Mouse (Mus musculus) neural tube, embryonic 11.5 days (tissue): ENCODE data around the gene Unk. TPM values are rescaled to one million over a fixed set of nuclear protein-coding genes. Genes with fewer than 3 reads are reported as not detected.
"Not testable (repeated sequence)": the region's sequence is repeated elsewhere in the genome, so short reads cannot be mapped to it uniquely, and the experiment has no call there.

ENCODE experiments used
- ATAC-seq: fragments of 200-750 bp; cut with Nextera tagmentation; 2 replicates; pipeline ENCODE4 v1.8.0; 2017; ENCODE audit warnings: moderate number of reproducible peaks, mild to moderate bottlenecking, moderate TSS enrichment, moderate library complexity; ENCODE audit not compliant: insufficient read depth, low FRiP score, low TSS enrichment
- DNase-seq: peaks from one replicate; pipeline ENCODE4 v3.0.0-alpha.2; 2015; ENCODE audit warnings: low spot score
- H3K27ac ChIP-seq: fragments of 300-500 bp; sonication (generic); 2 replicates; pipeline ENCODE4 v1.5.1; 2014; ENCODE audit warnings: low read depth, mild to moderate bottlenecking, low read length
- H3K27me3 ChIP-seq: fragments of 300-500 bp; sonication (generic); 2 replicates; pipeline ENCODE4 v1.6.1; 2014; ENCODE audit warnings: mild to moderate bottlenecking, low read length, mixed read lengths; ENCODE audit not compliant: control insufficient read depth, insufficient read depth
- H3K36me3 ChIP-seq: fragments of 300-500 bp; sonication (generic); 2 replicates; pipeline ENCODE4 v1.6.1; 2014; ENCODE audit warnings: mild to moderate bottlenecking, low read length, moderate library complexity, mixed read lengths; ENCODE audit not compliant: control insufficient read depth, insufficient read depth
- H3K4me1 ChIP-seq: fragments of 300-500 bp; sonication (generic); 2 replicates; pipeline ENCODE4 v1.6.1; 2014; ENCODE audit warnings: low read length, mixed read lengths; ENCODE audit not compliant: control insufficient read depth, insufficient read depth
- H3K4me2 ChIP-seq: fragments of 300-500 bp; sonication (generic); 2 replicates; pipeline ENCODE4 v1.6.1; 2014; ENCODE audit warnings: low read depth, mild to moderate bottlenecking, moderate library complexity
- H3K4me3 ChIP-seq: fragments of 300-500 bp; sonication (generic); 2 replicates; pipeline ENCODE4 v1.5.1; 2014; ENCODE audit warnings: low read depth, low read length
- H3K9ac ChIP-seq: fragments of 300-500 bp; sonication (generic); 2 replicates; pipeline ENCODE4 v1.6.1; 2014; ENCODE audit warnings: mild to moderate bottlenecking, low read length
- H3K9me3 ChIP-seq: fragments of 300-500 bp; sonication (generic); 2 replicates; pipeline ENCODE4 v1.6.1; 2016; ENCODE audit warnings: low read length; ENCODE audit not compliant: control insufficient read depth
- WGBS: fragments of 180-500 bp; shearing (Covaris S2); extraction: QIAGEN DNeasy Blood & Tissue Kit; methylation state at CpG from one replicate; pipeline ENCODE4 v1.1.7; 2014; 5-methylcytosine and 5-hydroxymethylcytosine counted together
- polyA plus RNA-seq: library from polyadenylated mRNA; unstranded; fragments of >200 nt; fragmentation: Nextera tagmentation; extraction: Ambion mirVana; gene quantifications from 2 replicates; pipeline ENCODE4 v1.2.1, GENCODE M21; 2014

The Unk gene
- polyA plus RNA-seq, 1 experiment from 2014 or later: 30.3 TPM

DNA sequence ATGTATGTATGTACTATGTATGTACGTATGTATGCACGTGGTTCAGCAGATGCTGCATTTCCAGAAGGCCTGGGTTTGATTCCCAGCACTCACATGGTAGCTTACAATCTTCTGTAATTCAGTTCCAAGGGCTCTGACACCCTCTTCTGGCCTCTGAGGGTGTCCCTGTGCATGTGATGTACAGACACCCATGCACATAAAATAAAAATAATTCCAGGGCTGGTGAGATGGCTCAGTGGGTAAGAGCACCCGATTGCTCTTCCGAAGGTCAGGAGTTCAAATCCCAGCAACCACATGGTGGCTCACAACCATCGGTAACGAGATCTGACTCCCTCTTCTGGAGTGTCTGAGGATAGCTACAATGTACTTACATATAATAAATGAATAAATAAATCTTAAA lies 62.8 kb downstream of the Unk start:
- H3K27ac ChIP-seq, H3K27me3 ChIP-seq, H3K4me1 ChIP-seq, ATAC-seq, H3K4me2 ChIP-seq, DNase-seq, H3K36me3 ChIP-seq, H3K9me3 ChIP-seq, H3K4me3 ChIP-seq, H3K9ac ChIP-seq: not testable (repeated sequence)
- 87% methylated on average over 6 of the region's 6 CpGs for WGBS

DNA sequence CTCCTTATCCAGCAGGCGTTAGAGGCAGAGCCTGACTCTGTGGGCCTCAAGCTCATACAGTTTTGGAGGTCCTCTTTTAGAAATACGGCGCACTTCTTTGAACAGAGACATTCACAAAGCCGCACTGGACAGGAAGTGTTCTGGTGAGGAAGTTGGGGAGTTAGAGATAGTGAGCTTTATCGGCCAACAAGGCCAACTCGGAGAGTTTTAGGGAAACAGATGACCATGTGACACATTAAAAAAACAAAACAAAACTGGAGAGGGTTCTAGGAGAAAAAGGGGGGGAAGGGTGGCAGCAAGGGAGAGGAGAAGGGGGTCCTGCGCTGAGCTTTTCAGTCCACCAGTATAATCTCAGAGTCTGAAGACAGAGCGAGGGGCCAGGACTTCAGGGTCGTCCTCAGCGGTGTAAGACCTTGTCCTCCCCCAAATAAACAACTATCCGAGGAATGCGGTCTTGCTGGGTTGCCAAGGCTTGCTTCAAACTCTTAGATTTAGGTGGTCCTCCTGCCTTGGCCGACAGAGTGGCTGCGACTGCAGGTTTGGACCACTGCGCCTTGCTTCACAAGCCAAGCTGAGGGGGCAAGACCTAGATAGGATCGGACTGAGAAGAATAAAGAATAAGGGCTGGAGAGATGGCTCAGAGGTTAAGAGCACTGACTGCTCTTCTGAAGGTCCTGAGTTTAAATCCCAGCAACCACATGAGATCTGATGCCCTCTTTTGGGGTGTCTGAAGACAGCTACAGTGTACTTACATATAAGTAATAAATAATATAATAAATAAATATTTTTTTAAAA lies 63.8 kb downstream of the Unk start:
- H3K27me3 ChIP-seq: no peaks in the 10 kb centered on the region
- no peak overlapping the region for H3K9ac ChIP-seq
- H3K4me3 ChIP-seq: no peak overlapping the region
- H3K27ac ChIP-seq: no peak overlapping the region
- no peaks in the 10 kb centered on the region for H3K36me3 ChIP-seq
- WGBS: 70% methylated on average over 16 of the region's 16 CpGs
- H3K4me2 ChIP-seq: no peak overlapping the region
- ATAC-seq (no peak), DNase-seq (no peak)
- no peaks in the 10 kb centered on the region for H3K4me1 ChIP-seq
- no peaks in the 10 kb centered on the region for H3K9me3 ChIP-seq

DNA sequence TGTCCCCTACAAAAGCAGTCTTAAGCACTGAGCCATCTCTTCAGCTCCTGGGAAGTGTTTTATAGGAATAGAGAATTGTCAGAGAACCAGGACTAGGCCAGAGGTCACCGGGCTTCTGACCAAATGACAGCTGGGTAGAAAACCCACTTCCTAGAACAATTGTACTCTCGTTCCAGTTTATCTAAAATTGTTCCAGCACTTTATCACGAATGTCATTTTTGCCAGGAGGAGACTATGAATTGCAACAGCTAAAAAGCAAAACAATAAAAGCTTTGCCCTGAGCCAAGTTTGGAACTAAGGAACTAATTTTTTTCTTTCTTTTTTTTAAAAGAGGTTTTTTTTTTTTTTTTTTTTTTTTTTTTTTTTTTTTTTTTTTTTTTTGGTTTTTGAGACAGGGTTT lies 65.5 kb downstream of the Unk start:
- Histone ChIP-seq H3K4me3 (no peak overlapping the region), H3K9ac (no peak overlapping the region), H3K9me3 (no peaks in the 10 kb centered on the region), H3K27me3 (no peaks in the 10 kb centered on the region), H3K4me2 (no peak overlapping the region), H3K4me1 (no peaks in the 10 kb centered on the region), H3K27ac (no peak overlapping the region), H3K36me3 (no peaks in the 10 kb centered on the region)
- WGBS: 86% methylated on average over 3 of the region's 3 CpGs
- no peak for ATAC-seq
- DNase-seq: no peak

DNA sequence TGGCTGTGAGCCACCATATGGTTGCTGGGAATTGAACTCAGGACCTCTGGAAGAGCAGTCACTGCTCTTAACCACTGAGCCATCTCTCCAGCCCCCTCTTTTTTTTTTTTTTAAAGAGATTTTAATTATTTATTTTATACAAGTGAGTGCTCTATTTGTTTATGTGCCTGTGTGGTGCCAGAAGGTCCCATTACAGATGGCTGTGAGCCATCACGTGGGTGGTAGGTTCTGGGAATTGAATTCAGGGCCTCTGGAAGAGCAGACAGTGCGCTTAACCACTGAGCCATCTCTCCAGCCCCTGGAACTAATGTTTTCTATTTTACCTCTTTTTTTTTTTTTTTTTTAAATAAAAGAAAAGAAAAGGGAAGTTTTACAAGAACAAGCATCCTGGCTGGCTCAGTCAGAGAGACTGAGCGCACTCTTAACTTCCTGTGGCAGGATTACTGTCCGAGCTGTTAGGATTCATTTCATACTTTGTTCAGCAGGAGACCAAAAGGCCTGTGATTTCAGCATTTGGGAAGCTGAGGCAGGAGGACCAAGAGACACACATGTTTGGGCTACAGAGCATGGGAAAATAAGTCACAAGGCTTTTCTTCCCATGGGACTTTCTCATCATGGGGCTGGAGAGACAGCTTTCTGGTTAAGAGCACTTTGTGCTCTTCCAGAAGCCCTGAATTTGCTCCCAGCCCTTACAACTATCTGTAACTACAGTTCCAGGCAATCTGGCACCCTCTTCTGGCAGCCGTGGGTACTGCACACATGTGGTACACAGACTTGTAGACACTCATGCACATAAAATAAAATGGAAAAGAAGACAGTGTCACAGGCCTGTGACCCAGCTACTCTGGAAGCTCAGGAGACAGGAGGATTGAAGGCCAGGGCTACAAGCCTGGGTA lies 66.3 kb downstream of the Unk start:
- no peaks in the 10 kb centered on the region for H3K36me3 ChIP-seq
- WGBS: 92% methylated on average over 5 of the region's 5 CpGs
- no peak overlapping the region for H3K4me2 ChIP-seq
- H3K4me1 ChIP-seq: no peaks in the 10 kb centered on the region
- DNase-seq: no peak
- no peak overlapping the region for H3K27ac ChIP-seq
- H3K27me3 ChIP-seq: no peaks in the 10 kb centered on the region
- H3K9ac ChIP-seq: no peak overlapping the region
- no peak for ATAC-seq
- no peaks in the 10 kb centered on the region for H3K9me3 ChIP-seq
- no peak overlapping the region for H3K4me3 ChIP-seq

DNA sequence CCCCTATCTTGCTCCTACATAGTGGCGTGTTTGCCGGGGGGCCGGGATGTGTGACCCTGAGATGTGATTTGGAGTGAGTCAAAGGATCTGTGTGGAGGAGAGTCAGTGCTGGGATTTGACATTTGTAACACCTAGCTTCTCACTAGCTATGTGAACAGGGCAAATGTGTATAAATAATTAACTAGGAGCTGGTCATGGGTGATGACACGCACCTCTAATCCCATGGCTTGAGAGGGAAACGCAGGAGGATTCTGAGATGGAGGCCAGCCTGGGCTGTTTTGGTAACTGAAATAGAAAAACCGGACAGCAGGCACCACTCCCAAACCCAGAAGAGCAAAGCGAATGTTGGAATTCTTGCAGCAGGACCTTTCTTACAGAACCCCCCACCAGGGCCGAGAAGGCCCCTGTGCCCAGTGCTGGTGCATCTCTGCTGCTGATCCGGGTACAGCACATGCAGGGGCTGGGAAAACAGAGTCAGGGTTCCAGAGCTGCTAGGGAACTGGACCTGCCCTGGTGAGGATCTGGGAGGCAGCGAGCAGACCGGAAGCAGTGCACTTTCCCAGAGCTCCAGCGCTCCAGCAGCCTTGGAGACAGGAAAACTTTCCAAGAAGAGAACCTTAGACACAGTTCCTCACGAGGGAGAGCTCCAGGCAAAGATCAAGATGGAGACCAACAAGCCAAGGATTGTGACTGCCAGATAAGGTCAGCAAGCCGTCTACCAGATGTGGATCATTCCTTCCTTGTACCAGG lies 68.8 kb downstream of the Unk start:
- no peak overlapping the region for H3K9ac ChIP-seq
- no peak overlapping the region for H3K4me3 ChIP-seq
- H3K4me2 ChIP-seq: no peak overlapping the region
- DNase-seq: no peak
- WGBS: 72% methylated on average over 14 of the region's 14 CpGs
- H3K4me1 ChIP-seq: peaks cover 3% of the 10 kb centered on the region
- H3K36me3 ChIP-seq: no peaks in the 10 kb centered on the region
- ATAC-seq: no peak
- H3K27ac ChIP-seq: no peak overlapping the region
- no peaks in the 10 kb centered on the region for H3K9me3 ChIP-seq
- H3K27me3 ChIP-seq: no peaks in the 10 kb centered on the region

DNA sequence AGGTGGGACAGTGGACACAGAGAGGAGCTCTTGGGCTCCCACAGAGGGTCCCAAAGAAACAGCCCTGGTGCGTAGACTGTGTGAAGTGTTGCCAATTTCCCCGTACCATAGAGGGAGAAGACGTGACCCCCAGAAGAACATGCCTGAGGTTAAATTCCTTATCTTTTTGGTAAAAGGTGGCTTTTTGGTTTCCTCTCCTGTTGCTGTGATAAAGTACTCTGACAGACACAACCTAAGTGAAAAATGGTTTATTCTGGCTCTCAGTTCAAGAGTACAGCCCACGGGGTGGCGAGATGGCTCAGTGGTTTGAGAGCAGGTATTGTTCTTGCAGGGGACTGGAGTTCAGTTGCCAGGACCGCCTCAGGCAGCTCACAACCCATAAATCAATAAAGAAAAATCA lies 69.3 kb downstream of the Unk start:
- Histone ChIP-seq H3K9me3 (no peaks in the 10 kb centered on the region), H3K36me3 (no peaks in the 10 kb centered on the region), H3K27ac (no peak overlapping the region)

DNA sequence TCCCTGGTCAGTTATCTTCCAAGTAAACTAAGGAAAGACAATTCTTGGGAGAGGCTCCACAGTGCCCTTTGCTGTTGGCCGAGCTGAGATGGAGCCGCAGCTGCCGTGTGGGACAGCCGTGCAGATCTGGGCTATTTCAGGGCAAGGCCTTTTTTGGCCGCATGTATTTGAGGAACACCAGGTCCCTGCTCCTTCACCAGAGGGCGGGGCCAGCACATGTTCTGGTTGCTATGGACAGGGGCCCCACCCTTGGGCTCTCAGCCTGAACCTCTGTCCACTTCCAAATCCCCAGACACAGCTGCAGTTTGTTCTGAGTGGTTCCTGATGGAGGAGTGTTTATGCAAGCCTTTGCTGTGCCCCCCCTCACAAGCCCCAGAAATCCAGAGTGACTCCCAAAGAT lies 70.3 kb downstream of the Unk start:
- DNase-seq: no peak
- WGBS: 85% methylated on average over 6 of the region's 6 CpGs
- no peak overlapping the region for H3K4me3 ChIP-seq
- no peak overlapping the region for H3K9ac ChIP-seq
- no peak overlapping the region for H3K27ac ChIP-seq
- H3K4me2 ChIP-seq: no peak overlapping the region
- no peaks in the 10 kb centered on the region for H3K36me3 ChIP-seq
- peaks cover 8% of the 10 kb centered on the region for H3K4me1 ChIP-seq
- H3K27me3 ChIP-seq: peaks cover under 1% of the 10 kb centered on the region; the same call in 1 of the 2 replicates
- H3K9me3 ChIP-seq: no peaks in the 10 kb centered on the region
- no peak for ATAC-seq

More for the DNA sequence above, 69.3 kb downstream of the Unk start:
- Histone ChIP-seq H3K4me3 (no peak overlapping the region), H3K4me1 (peaks cover 8% of the 10 kb centered on the region), H3K4me2 (no peak overlapping the region), H3K9ac (no peak overlapping the region), H3K27me3 (no peaks in the 10 kb centered on the region)
- DNase-seq (no peak), ATAC-seq (no peak)
- WGBS: 85% methylated on average over 6 of the region's 6 CpGs

DNA sequence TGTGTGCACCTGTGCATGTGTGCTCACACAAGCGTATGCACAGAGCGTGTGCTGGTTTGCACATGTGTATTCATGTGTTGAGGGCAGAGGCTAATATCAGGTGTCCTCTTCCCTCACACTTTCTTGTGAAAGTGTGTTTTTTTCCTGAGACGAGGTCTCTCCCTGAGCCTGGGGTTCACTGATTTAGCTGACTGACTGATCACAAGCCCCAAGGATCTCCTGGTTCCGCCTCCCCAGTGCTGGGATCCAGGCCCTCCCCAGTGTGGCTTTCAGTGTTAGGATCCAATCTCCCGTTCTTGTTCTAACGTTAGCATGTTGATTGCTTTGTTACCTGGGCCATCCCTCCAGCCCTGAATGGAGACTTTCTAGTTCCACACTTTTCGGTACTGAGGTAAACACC lies 70.7 kb downstream of the Unk start:
- Histone ChIP-seq H3K9me3 (no peaks in the 10 kb centered on the region), H3K36me3 (no peaks in the 10 kb centered on the region), H3K4me1 (peaks cover 9% of the 10 kb centered on the region), H3K9ac (no peak overlapping the region), H3K4me2 (no peak overlapping the region), H3K27ac (no peak overlapping the region), H3K27me3 (peaks cover 5% of the 10 kb centered on the region), H3K4me3 (no peak overlapping the region)
- no peak for DNase-seq
- 83% methylated on average over 7 of the region's 7 CpGs for WGBS
- ATAC-seq: no peak
